Mouse (Mus musculus) limb, embryonic 14.5 days (tissue): ENCODE data around the gene Hoxb4. TPM values are rescaled to one million over a fixed set of nuclear protein-coding genes. Genes with fewer than 3 reads are reported as not detected.

Source experiments
- ATAC-seq: fragments of 200-750 bp; cut with Nextera tagmentation; 2 replicates; pipeline ENCODE4 v1.8.0; 2017; ENCODE audit warnings: low read depth, moderate number of reproducible peaks, moderate TSS enrichment; ENCODE audit not compliant: low FRiP score
- DNase-seq: peaks from one replicate; pipeline ENCODE4 v3.0.0-alpha.2; 2015; ENCODE audit warnings: low spot score
- H3K27ac ChIP-seq: fragments of 300-500 bp; sonication (generic); replicated peaks from 2 replicates; pipeline ENCODE4 v1.5.1; 2014; ENCODE audit warnings: low read depth, mild to moderate bottlenecking, low read length, moderate library complexity, mixed read lengths
- H3K27me3 ChIP-seq: fragments of 300-500 bp; sonication (generic); 2 replicates; pipeline ENCODE4 v1.6.1; 2014; ENCODE audit warnings: low read length, mixed read lengths; ENCODE audit not compliant: control insufficient read depth, insufficient read depth
- H3K36me3 ChIP-seq: fragments of 300-500 bp; sonication (generic); 2 replicates; pipeline ENCODE4 v1.6.1; 2014; ENCODE audit warnings: mild to moderate bottlenecking, low read length, moderate library complexity, mixed read lengths; ENCODE audit not compliant: control insufficient read depth, insufficient read depth
- H3K4me1 ChIP-seq: fragments of 300-500 bp; sonication (generic); 2 replicates; pipeline ENCODE4 v1.6.1; 2014; ENCODE audit warnings: antibody characterized with exemption, low read length, mixed read lengths; ENCODE audit not compliant: control insufficient read depth, insufficient read depth
- H3K4me2 ChIP-seq: fragments of 300-500 bp; sonication (generic); replicated peaks from 2 replicates; pipeline ENCODE4 v1.6.1; 2014; ENCODE audit warnings: low read depth, mild to moderate bottlenecking, low read length, moderate library complexity; ENCODE audit not compliant: severe bottlenecking
- H3K4me3 ChIP-seq: fragments of 300-500 bp; sonication (generic); replicated peaks from 2 replicates; pipeline ENCODE4 v1.5.1; 2014; ENCODE audit warnings: low read length
- H3K9ac ChIP-seq: fragments of 300-500 bp; sonication (generic); 2 replicates; pipeline ENCODE4 v1.6.1; 2014; ENCODE audit warnings: mild to moderate bottlenecking, low read depth, low read length, moderate library complexity; ENCODE audit not compliant: severe bottlenecking
- H3K9me3 ChIP-seq: fragments of 300-500 bp; sonication (generic); 2 replicates; pipeline ENCODE4 v1.6.1; 2016; ENCODE audit warnings: low read length; ENCODE audit not compliant: control insufficient read depth
- POLR2A ChIP-seq: fragments of 200-500 bp; IDR thresholded peaks from 2 replicates; pipeline ENCODE4 v1.8.0; 2012; ENCODE audit warnings: inconsistent platforms, mild to moderate bottlenecking, moderate library complexity, borderline replicate concordance; ENCODE audit not compliant: insufficient read depth, insufficient read length; ENCODE audit errors: extremely low read depth
- WGBS: fragments of 180-500 bp; shearing (Covaris S2); extraction: QIAGEN DNeasy Blood & Tissue Kit; methylation state at CpG from one replicate; pipeline ENCODE4 v1.1.7; 2014; 5-methylcytosine and 5-hydroxymethylcytosine counted together
- polyA plus RNA-seq, 2 experiments: library from polyadenylated mRNA; depleted of rRNA in 1 of 2; stranded (reverse) in 1 of 2; unstranded in 1 of 2; fragments of >200 nt; fragmentation: Nextera tagmentation in 1 of 2; extraction: Ambion mirVana in 1 of 2; gene quantifications; 2 replicates each; pipeline versions ENCODE4 v1.2.1 to v1.2.3; 2012 to 2014

Hoxb4 gene
- polyA plus RNA-seq, 2 experiments: 0.17 to 2.3 TPM

DNA sequence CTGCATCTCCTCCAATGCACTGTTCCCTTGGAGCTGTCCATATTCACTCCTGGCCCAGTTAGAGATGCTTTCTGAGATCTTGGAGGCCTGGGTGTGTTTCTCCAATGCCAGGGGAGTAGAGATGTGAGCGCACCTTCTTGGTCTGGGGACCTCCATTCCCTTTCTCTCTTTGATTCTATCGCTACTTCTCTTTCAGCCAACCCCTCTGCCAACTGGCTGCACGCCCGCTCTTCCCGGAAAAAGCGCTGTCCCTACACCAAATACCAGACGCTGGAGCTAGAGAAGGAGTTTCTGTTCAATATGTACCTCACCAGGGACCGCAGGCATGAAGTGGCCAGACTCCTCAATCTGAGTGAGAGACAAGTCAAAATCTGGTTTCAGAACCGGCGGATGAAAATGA lies 43.6 kb upstream of the Hoxb4 start:
- Histone ChIP-seq H3K4me3 (no peak overlapping the region), H3K27ac (no peak overlapping the region), H3K4me1 (no peaks in the 10 kb centered on the region), H3K4me2 (no peak overlapping the region), H3K9me3 (no peaks in the 10 kb centered on the region), H3K36me3 (no peaks in the 10 kb centered on the region), H3K9ac (no peak overlapping the region), H3K27me3 (peaks cover 100% of the 10 kb centered on the region)
- DNase-seq: no peak
- TF ChIP-seq POLR2A: no peak
- no peak for ATAC-seq
- WGBS: 22% methylated on average over 10 of the region's 10 CpGs

DNA sequence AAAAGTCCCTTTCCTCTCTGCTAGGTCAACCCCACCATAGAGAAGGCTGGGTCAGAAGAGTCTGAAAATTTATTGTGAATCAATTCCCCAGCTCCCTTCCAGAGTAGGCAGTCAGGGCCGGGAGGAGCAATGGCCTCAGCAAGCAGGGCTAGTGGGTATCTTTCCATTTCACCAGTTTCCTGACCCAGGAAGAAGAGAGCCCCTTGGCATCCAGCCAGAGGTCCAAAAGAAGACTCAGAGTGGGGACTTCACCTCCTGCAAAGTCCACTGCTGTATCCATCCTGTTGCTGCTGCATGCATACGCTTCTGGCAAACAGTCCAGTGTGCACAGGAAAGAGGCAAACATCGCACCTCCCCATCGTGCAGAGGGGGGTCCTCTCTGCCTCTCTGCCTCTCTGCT lies 42.2 kb upstream of the Hoxb4 start:
- no peak overlapping the region for H3K4me3 ChIP-seq
- H3K4me1 ChIP-seq: no peaks in the 10 kb centered on the region
- H3K4me2 ChIP-seq: no peak overlapping the region
- TF ChIP-seq POLR2A: no peak
- H3K27ac ChIP-seq: no peak overlapping the region
- H3K36me3 ChIP-seq: no peaks in the 10 kb centered on the region
- no peak overlapping the region for H3K9ac ChIP-seq
- DNase-seq: no peak
- H3K9me3 ChIP-seq: no peaks in the 10 kb centered on the region
- 17% methylated on average over 4 of the region's 4 CpGs for WGBS
- no peak for ATAC-seq
- peaks cover 100% of the 10 kb centered on the region for H3K27me3 ChIP-seq

DNA sequence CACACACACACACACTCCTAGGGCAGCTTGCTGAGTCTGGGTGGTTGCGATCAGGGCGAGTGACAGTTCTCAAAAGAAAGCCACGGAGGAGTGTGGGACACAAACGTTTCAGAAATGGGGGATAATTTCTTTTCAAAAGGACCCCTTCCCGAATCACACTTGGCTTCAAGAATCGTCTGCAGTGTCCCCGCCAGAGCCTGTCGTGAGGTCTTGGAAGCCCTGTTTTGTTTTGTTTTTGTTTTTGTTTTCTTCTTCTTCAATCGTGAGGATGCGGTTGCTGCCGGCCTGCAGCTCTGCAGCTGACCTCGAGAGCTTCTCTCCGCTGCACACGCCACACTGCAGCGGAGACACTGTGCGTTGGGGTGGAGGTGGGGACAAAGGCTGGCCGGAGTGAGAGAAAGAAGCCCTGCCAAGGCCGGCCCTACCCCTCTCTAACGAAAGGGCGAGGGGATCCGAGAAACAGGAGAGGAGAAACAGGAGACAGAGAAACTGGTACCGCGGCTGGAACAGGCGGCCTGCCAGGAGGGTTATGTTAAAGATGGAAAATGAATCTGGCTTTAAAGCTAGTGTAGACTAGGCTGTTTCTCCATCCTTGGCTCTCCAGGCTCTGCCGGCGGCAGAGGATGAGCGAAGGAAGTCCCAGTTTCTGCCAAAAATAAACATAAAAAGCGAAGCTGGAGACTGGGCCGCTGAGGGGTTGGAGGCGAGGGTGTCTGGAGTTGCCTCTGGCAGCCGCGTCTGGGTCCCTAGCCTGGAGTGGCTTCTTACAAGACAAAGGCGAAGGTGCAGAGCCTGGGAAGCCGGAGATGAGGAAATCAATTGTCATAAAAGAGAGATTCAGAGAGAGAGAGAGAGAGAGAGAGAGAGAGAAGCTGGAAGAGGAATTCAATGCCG lies 40.7 kb upstream of the Hoxb4 start:
- no peak overlapping the region for H3K4me2 ChIP-seq
- no peak overlapping the region for H3K9ac ChIP-seq
- no peak overlapping the region for H3K27ac ChIP-seq
- no peak for TF ChIP-seq POLR2A
- DNase-seq (no peak), ATAC-seq (no peak)
- peaks cover 99% of the 10 kb centered on the region for H3K27me3 ChIP-seq
- no peaks in the 10 kb centered on the region for H3K4me1 ChIP-seq
- WGBS: under 1% methylated on average over 35 of the region's 35 CpGs
- H3K4me3 ChIP-seq: no peak overlapping the region
- no peaks in the 10 kb centered on the region for H3K9me3 ChIP-seq
- H3K36me3 ChIP-seq: no peaks in the 10 kb centered on the region

GRCm38 (mm10) chr11:96278324-96278723 lies 39.7 kb upstream of the Hoxb4 start:
- no peak for DNase-seq
- no peaks in the 10 kb centered on the region for H3K4me1 ChIP-seq
- peaks cover 99% of the 10 kb centered on the region for H3K27me3 ChIP-seq
- H3K27ac ChIP-seq: no peak overlapping the region
- no peak for TF ChIP-seq POLR2A
- 4% methylated on average over 14 of the region's 14 CpGs for WGBS
- no peak for ATAC-seq
- H3K4me2 ChIP-seq: no peak overlapping the region
- no peak overlapping the region for H3K4me3 ChIP-seq
- no peak overlapping the region for H3K9ac ChIP-seq
- no peaks in the 10 kb centered on the region for H3K9me3 ChIP-seq
- H3K36me3 ChIP-seq: no peaks in the 10 kb centered on the region

DNA sequence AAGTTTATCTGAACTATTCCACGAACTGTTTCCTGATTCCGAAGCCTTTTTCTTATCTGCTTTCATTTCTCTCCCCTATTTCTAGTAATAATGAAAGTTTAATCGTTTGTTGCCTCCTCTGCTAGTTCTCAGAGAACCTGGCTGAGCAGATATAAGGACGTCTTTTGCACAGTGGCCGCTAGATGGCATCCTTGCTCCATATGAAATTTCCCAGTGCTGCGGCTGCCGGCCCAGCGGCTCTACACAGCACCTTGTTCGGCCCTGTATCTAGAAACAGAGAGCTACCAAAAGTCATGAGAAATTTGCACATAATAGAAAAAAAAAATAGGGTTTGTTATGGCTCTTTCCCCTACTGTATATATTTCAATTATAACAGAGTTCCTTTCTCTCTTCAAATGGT lies 39.3 kb upstream of the Hoxb4 start:
- Histone ChIP-seq H3K4me3 (no peak overlapping the region), H3K27me3 (peaks cover 98% of the 10 kb centered on the region), H3K27ac (no peak overlapping the region), H3K9ac (no peak overlapping the region), H3K4me1 (no peaks in the 10 kb centered on the region), H3K9me3 (no peaks in the 10 kb centered on the region), H3K4me2 (no peak overlapping the region), H3K36me3 (no peaks in the 10 kb centered on the region)
- WGBS: under 1% methylated on average over 9 of the region's 9 CpGs
- DNase-seq: peak; percentile 91
- peak; percentile 86 for ATAC-seq
- TF ChIP-seq POLR2A: no peak
